Mouse (Mus musculus) adrenal gland, postnatal 10 days (tissue): ENCODE measurements around the gene Hsd3b7. TPM values are rescaled to one million over a fixed set of nuclear protein-coding genes. Genes with fewer than 3 reads are reported as not detected.
"Not testable (repeated sequence)": the region's sequence is repeated elsewhere in the genome, so short reads cannot be mapped to it uniquely, and the experiment has no call there.

Experiments used
- DNase-seq: peaks from one replicate; pipeline ENCODE4 v3.0.0; 2021; ENCODE audit warnings: mixed read lengths
- total RNA-seq, 2 experiments: library from RNA; stranded (reverse); gene quantifications; 2 replicates each; pipeline ENCODE4 v1.2.3; 2021

The Hsd3b7 gene
- total RNA-seq, 2 experiments from 2014 or later = 57.1 to 73.1 TPM

DNA sequence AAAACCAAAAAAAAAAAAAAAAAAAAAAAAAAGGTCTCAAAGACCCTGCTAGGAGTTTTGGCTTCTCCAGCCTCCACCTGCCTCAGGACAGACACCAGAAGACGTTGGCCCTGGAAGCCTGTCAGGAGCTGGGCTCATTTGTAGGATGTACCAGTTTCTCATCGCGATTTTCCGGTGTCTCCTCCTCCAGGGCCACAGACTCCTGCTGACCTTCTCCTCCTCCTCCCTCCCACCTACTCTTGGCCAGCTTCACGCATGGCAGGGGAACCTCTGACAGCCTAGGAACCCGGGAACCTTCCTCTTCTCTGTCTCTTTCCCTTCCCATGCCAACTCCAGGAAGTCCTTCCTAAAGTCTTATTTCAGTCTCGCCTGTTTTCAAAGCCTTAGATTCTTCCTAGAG is 16.6 kb downstream of the Hsd3b7 start:
- DNase-seq = no peak

DNA sequence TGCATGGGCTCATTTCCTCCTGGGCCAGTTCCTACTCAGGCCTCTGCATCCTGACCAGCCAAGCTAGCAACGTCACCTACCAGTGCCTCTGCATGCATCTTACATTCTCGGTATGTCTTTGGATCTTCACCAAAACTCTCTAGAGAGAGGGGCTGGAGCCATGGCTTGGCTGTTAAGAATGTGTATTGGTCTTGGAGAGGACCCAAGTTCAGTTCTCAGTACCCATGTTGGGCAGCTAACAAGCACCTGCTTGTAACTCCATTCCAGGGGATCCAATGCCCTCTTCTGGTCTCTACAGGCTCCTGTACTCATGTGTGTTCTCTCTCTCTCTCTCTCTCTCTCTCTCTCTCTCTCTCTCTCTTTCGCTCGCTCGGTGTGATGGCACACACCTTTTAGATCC is 17.4 kb downstream of the Hsd3b7 start:
- no peak for DNase-seq

DNA sequence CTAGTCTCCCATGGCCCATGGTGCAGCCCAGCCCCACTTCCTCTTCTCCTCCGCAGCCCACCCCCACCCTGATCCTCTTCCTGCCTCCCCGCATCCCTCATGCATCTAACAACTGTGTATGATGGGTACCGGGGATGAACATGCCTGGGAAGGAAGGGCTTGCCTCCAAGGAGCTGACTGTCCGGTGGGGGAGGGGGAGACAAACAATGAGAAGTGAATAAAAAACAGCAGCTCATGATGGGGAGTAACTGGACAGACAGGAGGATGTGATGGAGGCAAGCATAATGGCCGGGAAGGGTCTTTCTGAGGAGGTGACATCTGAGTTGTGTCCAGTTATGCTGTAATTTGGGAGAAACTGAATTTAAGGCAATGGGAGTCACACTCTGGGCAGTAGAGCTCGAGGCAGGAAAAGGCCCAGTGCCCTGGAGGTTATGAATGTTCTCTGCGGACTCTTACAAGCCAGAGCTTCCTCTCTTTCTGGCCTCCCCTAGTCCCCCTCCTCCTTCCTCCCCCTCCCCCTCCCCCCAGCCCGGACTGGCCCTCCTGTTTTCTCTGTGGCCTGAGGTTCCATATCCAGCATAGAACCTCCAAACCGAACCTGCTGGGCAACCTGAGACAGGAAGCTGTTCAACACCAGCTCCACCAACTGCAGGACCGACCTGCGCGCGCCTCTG is 20.6 kb downstream of the Hsd3b7 start:
- DNase-seq = no peak

DNA sequence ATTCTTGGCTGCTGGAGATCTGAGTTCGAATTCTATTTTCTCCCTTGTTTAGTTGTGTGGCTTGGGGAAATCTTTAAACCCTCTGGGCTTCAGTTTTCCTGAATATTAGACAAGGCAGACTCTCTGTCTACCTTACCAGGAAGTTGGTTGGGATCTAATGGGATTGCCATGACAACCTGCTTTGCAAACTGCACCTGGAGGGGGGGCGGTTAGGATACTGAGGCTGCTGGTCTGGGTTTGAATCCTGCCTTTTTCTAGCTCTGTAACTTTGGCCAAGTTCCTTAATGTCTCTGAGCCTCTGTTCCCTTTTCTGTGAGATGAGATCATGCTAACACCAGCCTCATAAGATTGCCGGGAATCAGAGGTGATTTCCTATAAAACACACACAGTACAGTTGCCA is 22.1 kb downstream of the Hsd3b7 start:
- DNase-seq = no peak

DNA sequence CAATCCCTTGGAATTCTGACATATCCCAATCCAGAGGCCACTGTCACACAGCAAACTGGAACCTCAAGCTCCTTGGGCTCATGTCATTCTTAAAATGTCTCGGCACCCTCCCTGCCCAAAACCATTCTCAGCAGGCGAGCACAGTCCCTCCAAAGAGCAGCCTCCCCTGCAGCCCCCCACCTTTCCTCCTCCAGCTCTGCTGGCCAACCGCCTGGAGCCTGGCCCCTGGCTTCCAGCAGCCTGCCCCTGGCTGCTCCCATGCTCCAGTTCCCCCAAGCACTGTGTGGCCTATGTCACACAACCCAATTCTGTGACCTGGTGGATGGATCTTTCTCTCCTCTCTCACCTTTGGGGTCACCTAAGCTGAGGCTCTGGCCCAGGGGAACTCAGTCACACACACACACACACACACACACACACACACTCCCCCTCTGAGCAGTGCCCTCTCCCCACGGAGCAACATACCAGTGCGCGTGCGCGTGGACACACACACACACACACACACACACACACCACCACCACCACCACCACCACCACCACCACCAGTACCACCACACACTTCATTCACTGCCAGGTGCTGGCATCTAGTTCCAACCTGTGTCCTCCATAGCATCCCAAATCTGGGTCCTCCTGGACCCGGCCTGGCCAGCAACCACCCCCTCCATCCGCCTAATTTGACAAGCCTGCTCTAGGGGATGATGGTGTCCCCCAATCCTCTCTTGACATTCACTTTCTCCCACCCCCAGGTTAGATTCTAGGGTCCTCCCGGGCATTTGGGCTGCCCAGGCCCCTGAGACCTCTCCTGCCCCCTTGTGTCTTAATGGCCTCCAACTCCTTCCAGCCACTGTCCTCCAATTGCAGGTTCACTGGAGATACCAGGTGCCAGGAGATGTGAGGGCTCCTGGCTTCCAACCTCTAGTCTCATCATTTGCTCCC is 23.1 kb downstream of the Hsd3b7 start:
- no peak for DNase-seq

DNA sequence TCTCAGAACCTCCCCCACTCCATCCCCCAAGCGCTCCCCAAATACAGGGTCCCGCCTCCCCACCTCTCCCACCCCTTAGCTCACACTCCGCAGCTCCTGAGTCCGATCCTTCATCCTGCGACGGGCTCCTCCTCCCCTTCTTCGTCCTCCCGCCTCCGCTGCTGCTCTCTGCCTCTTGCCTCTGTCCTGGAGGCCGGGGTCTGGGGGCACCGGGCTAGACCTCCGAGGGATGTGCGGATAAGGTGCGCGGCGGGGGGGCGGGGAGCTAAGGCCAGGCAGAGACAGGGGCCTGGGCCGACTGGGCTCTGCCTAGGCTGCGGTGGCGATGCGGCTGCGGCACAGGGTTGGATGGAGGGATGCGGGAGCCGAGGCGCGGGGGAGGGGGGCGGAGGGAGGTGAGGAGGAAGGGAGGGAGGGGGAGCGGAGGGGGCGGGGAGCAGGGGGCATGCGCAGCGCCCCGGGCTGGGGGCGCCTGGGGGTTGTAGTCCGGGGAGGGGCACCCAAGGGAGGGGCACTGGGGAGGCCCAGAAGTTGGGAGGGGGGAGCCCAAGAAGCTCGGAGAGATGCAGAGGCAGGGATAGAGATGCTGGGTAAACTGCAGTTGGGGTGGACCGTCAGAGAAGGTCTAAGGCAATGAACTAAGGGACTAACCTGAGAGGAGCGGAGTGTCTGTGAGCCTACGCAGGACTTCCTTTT is 23.9 kb downstream of the Hsd3b7 start, which contains the start of the genes Stx4a and Stx1b:
Stx4a (plus strand) TSS at position 119 of the 696 bp plus-strand sequence.
Stx1b (minus strand) TSS at position 374 of the 696 bp plus-strand sequence.
- no peak for DNase-seq

DNA sequence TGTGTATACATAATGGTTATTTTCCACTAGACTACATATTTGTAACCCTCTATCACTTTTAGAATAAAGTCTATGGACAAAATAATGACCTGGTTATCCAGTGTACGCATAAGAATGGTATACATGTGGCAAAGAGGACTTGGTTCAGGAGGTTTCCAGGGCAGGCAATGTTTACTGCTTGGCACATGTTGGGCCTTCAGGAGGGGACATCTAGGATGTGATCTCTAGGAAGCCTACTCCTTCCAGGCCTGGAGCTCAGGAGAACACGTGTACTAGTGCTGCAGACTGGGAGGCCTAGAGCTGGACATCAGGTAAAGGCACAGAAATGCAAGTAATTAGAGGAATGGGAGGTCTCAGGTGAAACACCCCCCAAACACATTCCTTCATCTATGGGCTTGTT is 35.1 kb downstream of the Hsd3b7 start:
- no peak for DNase-seq

DNA sequence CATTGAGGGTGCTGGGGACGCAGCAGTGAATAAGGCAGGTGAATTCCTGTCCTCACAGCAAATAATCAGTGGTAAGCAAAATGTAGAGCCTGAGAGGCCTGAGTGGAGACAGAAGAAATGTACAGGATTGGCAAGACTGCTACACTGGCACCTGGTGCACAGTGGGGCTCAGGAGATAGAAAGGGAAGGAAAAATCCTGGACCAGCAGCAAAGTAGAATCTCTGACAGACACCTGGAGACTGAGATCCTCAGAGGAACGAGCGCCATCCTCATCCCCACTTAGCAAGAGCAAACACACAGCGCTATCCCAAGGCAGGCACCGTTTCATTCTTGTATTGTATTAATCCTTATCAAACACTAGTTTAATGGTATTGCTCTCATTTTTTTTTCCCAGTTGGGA is 37.1 kb downstream of the Hsd3b7 start:
- DNase-seq = no peak

DNA sequence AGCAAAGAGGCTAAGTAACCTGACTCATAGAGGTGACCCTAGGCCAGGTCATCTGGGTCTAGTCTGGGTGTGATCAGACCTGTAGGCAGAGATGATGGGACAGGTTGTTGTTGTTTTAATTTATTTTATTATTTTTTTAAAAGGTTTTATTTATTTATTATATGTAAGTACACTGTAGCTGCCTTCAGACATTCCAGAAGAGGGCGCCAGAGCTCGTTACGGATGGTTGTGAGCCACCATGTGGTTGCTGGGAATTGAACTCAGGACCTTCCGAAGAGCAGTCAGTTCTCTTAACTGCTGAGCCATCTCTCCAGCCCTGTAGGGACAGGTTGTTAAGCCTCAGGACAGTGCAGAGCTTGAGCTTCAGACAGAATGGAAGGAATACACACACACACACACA is 37.5 kb downstream of the Hsd3b7 start:
- not testable (repeated sequence) for DNase-seq

DNA sequence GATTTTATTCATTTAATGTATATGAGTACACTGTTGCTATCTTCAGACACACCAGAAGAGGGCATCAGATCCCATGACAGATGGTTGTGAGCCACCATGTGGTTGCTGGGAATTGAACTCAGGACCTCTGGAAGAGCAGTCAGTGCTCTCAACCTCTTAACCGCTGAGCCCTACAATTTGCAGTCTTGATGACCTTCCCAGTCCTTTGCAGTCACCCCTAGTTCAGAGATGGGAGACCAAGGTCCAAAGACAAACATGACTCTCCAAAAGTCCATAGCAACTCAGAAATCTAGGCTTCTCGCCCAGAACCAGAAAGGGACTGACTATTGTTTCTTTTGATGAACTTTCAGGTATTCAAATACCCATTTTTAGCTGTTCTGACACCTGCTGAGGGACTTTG is 39.6 kb downstream of the Hsd3b7 start:
- DNase-seq = not testable (repeated sequence)

DNA sequence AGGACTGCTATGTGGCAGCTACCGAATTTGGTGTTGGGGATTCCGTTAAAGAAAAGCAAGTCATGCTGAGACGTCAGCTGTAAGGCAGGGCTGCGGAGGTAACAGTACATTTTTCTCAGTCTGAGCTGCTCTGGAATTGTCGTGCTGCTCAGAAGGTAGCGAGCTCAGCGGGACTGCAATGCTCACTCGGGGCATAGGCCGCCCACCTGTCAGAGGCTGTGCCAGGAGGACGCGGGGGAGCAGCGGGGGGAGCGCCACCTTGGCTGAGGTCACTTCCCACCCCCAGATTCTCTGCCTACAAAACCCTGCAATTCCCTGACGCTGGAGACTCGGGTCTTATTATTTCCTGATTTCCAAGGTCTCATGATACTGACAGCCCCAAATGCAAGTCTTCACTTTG is 40.5 kb downstream of the Hsd3b7 start:
- DNase-seq = peak; percentile 67

DNA sequence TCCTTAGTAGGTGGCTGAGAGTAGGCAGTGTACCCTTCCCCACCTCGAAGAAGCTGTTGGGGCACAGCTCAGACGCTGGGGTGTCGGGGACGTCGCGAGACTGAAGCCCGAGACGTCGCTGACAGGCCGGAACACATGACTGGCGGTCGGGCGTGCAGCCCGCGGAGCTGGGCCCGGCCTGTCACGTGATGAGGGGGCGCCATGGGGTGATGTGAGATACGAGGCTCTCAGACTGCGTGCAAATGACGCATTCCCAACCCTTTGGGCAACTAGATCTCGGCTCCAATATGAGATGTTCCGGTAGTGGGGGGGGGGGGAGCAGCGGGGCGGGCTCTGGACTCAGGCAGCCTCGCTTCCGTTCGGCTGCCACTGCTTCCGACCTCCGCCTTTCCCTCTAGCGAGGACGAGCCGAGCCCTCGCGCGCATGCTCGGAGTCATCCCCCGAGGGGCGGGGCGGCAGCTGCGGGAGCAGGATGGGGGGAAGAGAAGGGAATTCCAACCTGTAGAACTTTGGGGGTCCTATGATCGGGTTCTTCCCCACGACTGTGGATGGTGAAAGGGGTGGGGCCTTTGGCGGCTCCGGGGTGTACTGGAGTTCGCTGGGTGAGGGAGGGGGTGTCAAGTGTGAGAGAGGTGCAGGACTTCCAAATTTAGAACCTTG is 41.1 kb downstream of the Hsd3b7 start:
- peak; percentile 95 for DNase-seq

DNA sequence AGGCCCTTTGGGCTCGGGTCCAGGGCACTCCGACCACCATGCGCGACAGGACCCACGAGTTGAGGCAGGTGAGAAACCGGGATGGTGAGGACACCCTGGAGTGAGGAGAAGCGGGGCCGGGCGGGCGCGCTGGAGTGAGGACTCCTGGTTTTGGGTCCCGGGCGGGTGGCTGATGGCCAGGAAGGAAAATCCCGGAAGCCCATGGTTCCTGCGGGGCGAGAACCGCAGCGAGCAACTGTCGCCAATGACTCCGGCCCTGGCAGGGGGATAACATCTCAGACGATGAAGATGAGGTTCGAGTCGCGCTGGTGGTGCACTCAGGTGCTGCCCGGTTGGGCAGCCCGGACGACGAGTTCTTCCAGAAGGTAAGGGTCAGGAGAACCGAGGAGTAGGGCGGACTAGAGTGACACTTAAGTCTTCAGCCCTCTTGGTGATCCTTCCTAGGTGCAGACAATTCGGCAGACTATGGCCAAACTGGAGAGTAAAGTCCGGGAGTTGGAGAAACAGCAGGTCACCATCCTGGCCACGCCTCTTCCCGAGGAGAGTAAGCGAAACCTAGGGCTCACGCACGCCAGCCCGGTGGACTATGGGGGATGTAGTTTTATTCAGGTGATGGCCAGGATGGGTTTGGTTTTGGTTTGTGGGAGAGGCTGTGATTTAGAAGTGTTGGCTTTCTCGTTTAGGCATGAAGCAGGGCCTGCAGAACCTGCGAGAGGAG is 41.8 kb downstream of the Hsd3b7 start:
- peak; percentile 85 for DNase-seq

DNA sequence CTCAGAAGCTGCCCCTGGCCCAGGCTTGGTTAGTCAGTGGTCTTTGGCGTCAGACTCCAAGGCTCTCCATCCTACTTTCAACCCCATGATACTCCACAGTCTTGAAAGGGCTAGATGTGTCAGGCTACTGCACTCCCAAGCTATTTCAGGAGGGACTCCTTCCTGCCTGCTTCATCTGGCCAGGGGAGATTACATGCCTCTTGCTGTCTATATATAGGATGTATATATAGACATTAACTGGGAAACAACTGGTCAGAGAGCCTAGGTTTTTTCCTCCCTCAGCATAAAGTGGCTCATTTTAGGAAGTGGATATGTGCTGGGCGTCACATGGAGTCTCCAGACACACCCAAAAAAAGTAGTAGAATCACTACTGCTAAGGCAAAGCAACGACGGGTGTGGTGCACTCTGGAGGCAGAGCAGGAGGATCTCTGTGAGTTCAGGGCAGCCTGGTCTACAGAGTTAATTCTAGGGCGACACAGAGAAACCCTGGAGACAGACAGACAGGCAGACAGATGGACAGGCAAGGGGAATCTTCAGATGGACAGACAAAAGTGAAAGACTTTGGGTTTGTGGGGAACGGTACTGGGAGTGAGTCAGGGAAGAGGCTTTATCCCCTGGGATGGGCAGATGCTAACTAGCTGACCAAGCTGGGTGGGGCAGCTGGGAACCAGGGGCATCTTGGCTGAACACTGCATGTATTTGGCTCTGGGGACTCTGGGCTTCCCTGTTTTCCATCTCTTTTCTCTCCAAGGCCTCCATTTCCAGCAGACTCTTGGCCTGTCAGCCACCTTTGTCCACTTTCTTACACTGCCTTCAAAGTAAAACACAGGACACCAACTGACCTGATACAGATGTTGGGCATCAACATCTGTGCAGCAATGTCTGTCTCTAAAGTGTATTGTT is 49.8 kb downstream of the Hsd3b7 start:
- DNase-seq = no peak

DNA sequence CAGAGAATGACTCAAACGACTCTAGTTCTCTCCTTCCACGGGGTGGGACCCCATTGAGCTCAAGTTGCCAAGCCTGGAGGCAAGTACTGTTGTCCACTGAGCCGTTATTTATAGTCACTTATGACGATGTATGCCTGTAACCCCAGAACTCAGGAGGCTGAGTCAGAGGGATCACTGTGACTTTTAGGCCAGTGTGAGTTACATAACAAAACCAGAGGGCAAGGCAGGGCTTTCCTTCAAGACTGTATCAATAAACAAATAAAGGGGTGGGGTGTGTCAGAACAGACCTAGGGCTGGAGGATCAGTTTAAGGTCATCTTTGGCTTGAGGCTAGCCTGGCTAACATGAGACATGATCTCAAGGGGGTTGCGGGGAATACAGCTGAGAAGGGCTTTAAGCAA is 50.5 kb downstream of the Hsd3b7 start:
- DNase-seq = no peak

Other genes with a start within 250 kb of the Hsd3b7 start
- not detected for gene Tmem265, start 239.2 kb upstream of the Hsd3b7 start, total RNA-seq
- gene Phkg2, start 227.3 kb upstream of the Hsd3b7 start, total RNA-seq = 10 to 100 TPM; 33.0 to 37.9 TPM
- 1 to 10 TPM; 8.0 to 9.2 TPM for gene Ccdc189, start 212.0 kb upstream of the Hsd3b7 start, total RNA-seq
- gene Rnf40, start 211.8 kb upstream of the Hsd3b7 start, total RNA-seq = 10 to 100 TPM; 51.5 to 59.7 TPM
- 10 to 100 TPM; 18.2 to 30.4 TPM for gene Zfp629, start 184.8 kb upstream of the Hsd3b7 start, total RNA-seq
- gene Bcl7c, start 91.7 kb upstream of the Hsd3b7 start, total RNA-seq = 10 to 100 TPM; 77.0 to 81.8 TPM
- 1 to 10 TPM; 6.3 to 6.8 TPM for gene Ctf1, start 87.9 kb upstream of the Hsd3b7 start, total RNA-seq
- not detected for gene Ctf2, start 68.4 kb upstream of the Hsd3b7 start, total RNA-seq
- 10 to 100 TPM; 12.3 to 18.5 TPM for gene Fbxl19, start 56.1 kb upstream of the Hsd3b7 start, total RNA-seq
- 10 to 100 TPM; 31.5 to 32.0 TPM for gene Orai3, start 30.8 kb upstream of the Hsd3b7 start, total RNA-seq
- 10 to 100 TPM; 35.9 to 46.6 TPM for gene Setd1a, start 23.9 kb upstream of the Hsd3b7 start, total RNA-seq
- gene Gm49388, start 15.0 kb upstream of the Hsd3b7 start, total RNA-seq = 1 to 10 TPM; 4.7 to 5.6 TPM
- 10 to 100 TPM; 67.8 to 94.9 TPM for gene Stx4a, start 23.7 kb downstream of the Hsd3b7 start, total RNA-seq
- 1 to 10 TPM; 6.9 to 9.4 TPM for gene Stx1b, start 23.9 kb downstream of the Hsd3b7 start, total RNA-seq
- 10 to 100 TPM; 29.8 to 35.6 TPM for gene Zfp646, start 75.6 kb downstream of the Hsd3b7 start, total RNA-seq
- 1 to 10 TPM; 5.4 to 9.5 TPM for gene Zfp668, start 76.2 kb downstream of the Hsd3b7 start, total RNA-seq
- 1 to 10 TPM in 1 of 2 experiments, under 1 TPM in 1; 0.72 to 1.2 TPM for gene Prss53, start 90.4 kb downstream of the Hsd3b7 start, total RNA-seq
- not detected for gene Gm21974, start 94.8 kb downstream of the Hsd3b7 start, total RNA-seq
- 100 to 1,000 TPM in 1 of 2 experiments, 10 to 100 TPM in 1; 84.3 to 112 TPM for gene Vkorc1, start 95.0 kb downstream of the Hsd3b7 start, total RNA-seq
- 100 to 1,000 TPM; 124 to 135 TPM for gene Bckdk, start 103.5 kb downstream of the Hsd3b7 start, total RNA-seq
- gene Kat8, start 111.9 kb downstream of the Hsd3b7 start, total RNA-seq = 10 to 100 TPM; 22.5 to 24.7 TPM
- under 1 TPM; 0.45 to 0.96 TPM for gene Prss8, start 129.5 kb downstream of the Hsd3b7 start, total RNA-seq
- gene Prss36, start 146.1 kb downstream of the Hsd3b7 start, total RNA-seq = 10 to 100 TPM; 11.5 to 12.4 TPM
- gene Fus, start 166.9 kb downstream of the Hsd3b7 start, total RNA-seq = 100 to 1,000 TPM; 261 to 396 TPM
- 1 to 10 TPM; 5.6 to 8.0 TPM for gene Pycard, start 193.3 kb downstream of the Hsd3b7 start, total RNA-seq
- 10 to 100 TPM in 1 of 2 experiments, 1 to 10 TPM in 1; 5.2 to 24.5 TPM for gene Trim72, start 203.3 kb downstream of the Hsd3b7 start, total RNA-seq